Mouse (Mus musculus) ES-E14 (cell line): ENCODE measurements around the gene Krt18. TPM values are rescaled to one million over a fixed set of nuclear protein-coding genes. Genes with fewer than 3 reads are reported as not detected.
A peak's percentile ranks its signal among the peaks of the same experiment; 100 is the strongest.

ENCODE experiments used
- DNase-seq: peaks from one replicate; pipeline ENCODE4 v3.0.0-alpha.2; 2013; ENCODE audit warnings: low read depth, low spot score
- H3K27ac ChIP-seq: 2 replicates; pipeline ENCODE4 v1.5.1; 2012; ENCODE audit warnings: low read depth, mild to moderate bottlenecking, low read length, moderate library complexity, mixed read lengths; ENCODE audit not compliant: poor library complexity, insufficient read depth, severe bottlenecking
- H3K36me3 ChIP-seq: 2 replicates; pipeline ENCODE4 v1.6.1; 2012; ENCODE audit warnings: mild to moderate bottlenecking, low read length, moderate library complexity, mixed read lengths; ENCODE audit not compliant: control insufficient read depth, poor library complexity, insufficient read depth, severe bottlenecking
- H3K4me1 ChIP-seq, 2 experiments: fragments of 150-350 bp in 1 of 2; sonication (generic) in 1 of 2; 2 replicates each; pipeline ENCODE4 v1.6.1; 2012; ENCODE audit warnings: low read length in 2 of 2, mild to moderate bottlenecking in 1 of 2, mixed read lengths in 1 of 2; ENCODE audit not compliant: control insufficient read depth in 2 of 2, insufficient read depth in 2 of 2, poor library complexity in 1 of 2
- H3K4me3 ChIP-seq, 2 experiments: fragments of 150-350 bp in 1 of 2; sonication (generic) in 1 of 2; 2 replicates each; pipeline ENCODE4 v1.5.1; 2012; ENCODE audit warnings: low read length in 2 of 2, low read depth in 1 of 2, mild to moderate bottlenecking in 1 of 2, mixed read lengths in 1 of 2; ENCODE audit not compliant: insufficient read depth in 1 of 2, poor library complexity in 1 of 2, severe bottlenecking in 1 of 2
- H3K9ac ChIP-seq: 2 replicates; pipeline ENCODE4 v1.6.1; 2012; ENCODE audit warnings: low read depth, mild to moderate bottlenecking, low read length, mixed read lengths; ENCODE audit not compliant: poor library complexity, insufficient read depth, severe bottlenecking
- H3K9me3 ChIP-seq: fragments of 150-350 bp; sonication (generic); 2 replicates; pipeline ENCODE4 v1.6.1; 2012; ENCODE audit warnings: low read depth, mild to moderate bottlenecking, low read length; ENCODE audit not compliant: control insufficient read depth, insufficient read depth
- CHD2 ChIP-seq: IDR thresholded peaks from 2 replicates; pipeline ENCODE4 v1.6.1; 2014; ENCODE audit warnings: mild to moderate bottlenecking, low read depth, low read length, inconsistent platforms
- HCFC1 ChIP-seq: IDR thresholded peaks from 2 replicates; pipeline ENCODE4 v1.6.1; 2012; ENCODE audit warnings: low read length, inconsistent platforms, borderline replicate concordance; ENCODE audit not compliant: insufficient read depth
- MAFK ChIP-seq: IDR thresholded peaks from 2 replicates; pipeline ENCODE4 v1.6.1; 2014; ENCODE audit warnings: mild to moderate bottlenecking, low read depth, low read length, inconsistent platforms; ENCODE audit not compliant: insufficient read depth
- ZC3H11A ChIP-seq: IDR thresholded peaks from 2 replicates; pipeline ENCODE4 v1.6.1; 2012; ENCODE audit warnings: low read depth, mild to moderate bottlenecking, inconsistent platforms, low read length, borderline replicate concordance
- ZNF384 ChIP-seq: IDR thresholded peaks from 2 replicates; pipeline ENCODE4 v1.6.1; 2012; ENCODE audit warnings: low read depth, low read length, inconsistent platforms
- in situ Hi-C, 2 experiments: fragments of 600-800 bp; cut with MboI; formaldehyde crosslinking; loops; one replicate each; pipeline ENCODE4 v1.15.1; 2025; ENCODE audit warnings: low sequenced_read_pairs in 2 of 2, inconsistent platforms in 1 of 2; ENCODE audit not compliant: unreplicated experiment in 2 of 2
- total RNA-seq: library from RNA; depleted of rRNA; stranded (reverse); fragments of 300-350 nt; gene quantifications from 2 replicates; pipeline ENCODE4 v1.2.3, GENCODE M21; 2012; rRNA removed

The Krt18 gene
- total RNA-seq, result 266 and 382 TPM in 2 replicates

DNA sequence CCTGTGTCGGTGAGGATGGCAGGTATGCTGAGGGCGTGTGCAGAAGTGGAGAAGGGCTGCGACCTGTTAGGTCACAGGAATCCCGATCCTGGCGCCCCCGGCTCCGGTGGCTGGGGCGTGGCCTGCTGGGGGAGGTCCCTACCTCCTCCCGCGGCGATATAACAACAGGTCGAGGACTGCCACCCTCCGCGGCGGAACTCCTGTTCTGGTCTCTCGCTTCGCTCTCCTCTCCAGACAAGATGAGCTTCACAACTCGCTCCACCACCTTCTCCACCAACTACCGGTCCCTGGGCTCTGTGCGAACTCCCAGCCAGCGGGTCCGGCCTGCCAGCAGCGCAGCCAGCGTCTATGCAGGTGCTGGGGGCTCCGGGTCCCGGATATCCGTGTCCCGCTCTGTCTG is at the start of gene Krt18:
TSS of gene Krt18 (plus strand) at position 141 of the 400 bp plus-strand sequence.
- H3K4me1 ChIP-seq, result peaks cover 0 to 18% of the 10 kb centered on the region in 2 experiments; a peak in 1 of 4 replicates
- peak within 1 kb of the TSS; percentile 68 for H3K9ac ChIP-seq
- no peak within 1 kb of the TSS; the same call in 1 of the 2 replicates for H3K27ac ChIP-seq
- H3K36me3 ChIP-seq, result peaks cover 9% of the 10 kb centered on the region; the same call in 1 of the 2 replicates
- no peak for TF ChIP-seq CHD2
- TF ChIP-seq ZNF384, result no peak
- no peak for TF ChIP-seq MAFK
- TF ChIP-seq HCFC1, result no peak
- no peak for TF ChIP-seq ZC3H11A
- no peaks in the 10 kb centered on the region for H3K9me3 ChIP-seq
- H3K4me3 ChIP-seq, result peak within 1 kb of the TSS; percentile 52 to 58
- DNase-seq, result no peak
- in situ Hi-C loops, result no loop called here

- in situ Hi-C loops, result loop anchor here (10.0 to 25.0 kb wide), 2 partner anchors 644 to 646 kb away; no protein-coding TSS in a partner anchor
- Histone ChIP-seq H3K9me3 (no peaks in the 10 kb centered on the region), H3K27ac (no peak overlapping the region), H3K4me1 (peaks cover 2 to 16% of the 10 kb centered on the region in 2 experiments; a peak in 1 of 4 replicates), H3K4me3 (no peak overlapping the region), H3K9ac (no peak overlapping the region), H3K36me3 (no peaks in the 10 kb centered on the region)
- TF ChIP-seq HCFC1 (no peak), CHD2 (no peak), ZNF384 (no peak), MAFK (no peak)
- DNase-seq, result no peak
These were observed 47.1 kb upstream of the Krt18 start for GRCm38 (mm10) chr15:101980849-101981248.

DNA sequence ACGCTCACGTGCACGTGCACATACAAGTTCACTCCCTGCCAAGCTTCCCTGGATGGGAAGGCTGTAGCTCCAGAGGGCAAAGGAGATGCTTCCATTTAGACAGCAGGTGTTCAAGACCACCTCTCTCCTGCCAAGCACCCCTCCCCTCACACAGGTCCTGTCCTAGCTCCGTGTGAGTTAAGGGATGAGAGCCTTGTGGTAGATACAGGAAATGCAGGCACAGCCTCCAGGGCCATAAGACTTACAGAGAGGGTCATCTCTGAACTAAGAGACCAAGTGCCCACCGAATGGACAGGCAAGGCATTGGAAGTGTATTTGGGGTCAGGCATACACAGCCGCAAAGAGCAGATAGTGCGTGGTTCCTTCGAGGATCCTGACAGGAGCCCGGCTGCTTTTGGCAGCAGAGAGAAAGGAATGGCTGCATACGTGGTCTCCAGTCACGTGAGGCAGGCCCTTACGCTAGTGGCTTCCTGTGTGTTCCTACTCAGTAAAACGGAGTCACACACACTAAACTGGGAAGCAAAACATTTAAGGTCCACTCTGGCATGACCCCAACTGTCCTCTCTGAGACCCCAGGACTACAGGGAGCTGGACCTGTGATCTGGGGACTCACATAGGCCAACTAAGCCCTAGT is 44.5 kb upstream of the Krt18 start:
- no peak for DNase-seq
- no peaks in the 10 kb centered on the region for H3K9me3 ChIP-seq
- peak overlapping the region; percentile 64 for H3K9ac ChIP-seq
- peaks cover 0 to 8% of the 10 kb centered on the region in 2 experiments; a peak in 1 of 4 replicates for H3K4me1 ChIP-seq
- peak overlapping the region in 1 of 2 experiments; percentile 15; a peak in 1 of 4 replicates for H3K4me3 ChIP-seq
- in situ Hi-C loops, result loop anchor here (10.0 to 25.0 kb wide), 2 partner anchors 646 to 649 kb away; no protein-coding TSS in a partner anchor
- no peaks in the 10 kb centered on the region for H3K36me3 ChIP-seq
- no peak overlapping the region for H3K27ac ChIP-seq
- TF ChIP-seq MAFK, result no peak
- no peak for TF ChIP-seq CHD2
- no peak for TF ChIP-seq ZC3H11A
- no peak for TF ChIP-seq HCFC1
- no peak for TF ChIP-seq ZNF384

DNA sequence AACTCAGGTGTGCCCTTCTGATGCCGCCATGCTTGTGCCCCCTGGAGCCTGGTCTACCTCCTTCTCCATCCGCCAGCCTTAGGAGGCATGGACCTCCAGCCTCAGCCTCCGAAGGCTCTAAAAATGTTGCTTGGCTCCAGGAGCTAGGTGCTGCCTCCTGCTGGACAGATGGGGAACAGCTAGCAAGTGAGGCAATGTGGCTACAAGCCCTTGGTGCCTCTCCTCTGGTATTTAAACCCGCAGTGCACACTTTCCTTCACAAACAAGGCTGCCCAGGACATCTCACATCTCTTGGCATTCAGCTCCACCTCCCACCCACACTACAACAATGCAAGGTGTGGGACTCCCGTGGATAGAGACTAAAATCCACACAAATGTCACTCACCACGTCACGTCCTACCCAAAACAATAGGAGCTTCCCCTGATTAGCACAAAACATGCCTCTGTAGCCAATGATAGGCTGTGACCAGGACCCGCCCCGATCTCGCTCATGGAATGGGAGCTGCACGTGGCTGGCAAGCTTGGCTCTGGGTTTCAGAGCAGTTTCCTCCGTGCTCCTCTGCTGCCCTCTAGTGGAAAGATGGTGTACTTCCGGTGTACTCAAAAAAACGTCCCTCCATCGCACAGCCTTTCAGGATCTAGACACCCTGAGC is 43.9 kb upstream of the Krt18 start:
- DNase-seq, result peak; percentile 98
- peaks cover 0 to 10% of the 10 kb centered on the region in 2 experiments; a peak in 1 of 4 replicates for H3K4me1 ChIP-seq
- H3K36me3 ChIP-seq, result no peaks in the 10 kb centered on the region
- H3K9ac ChIP-seq, result peak overlapping the region; percentile 64
- peak; percentile 22; the same call in 1 of the 2 replicates for TF ChIP-seq HCFC1
- no peak for TF ChIP-seq MAFK
- TF ChIP-seq CHD2, result peak; percentile 81
- TF ChIP-seq ZNF384, result peak; percentile 82
- TF ChIP-seq ZC3H11A, result peak; percentile 97
- no peaks in the 10 kb centered on the region for H3K9me3 ChIP-seq
- peak overlapping the region; percentile 74; the same call in 1 of the 2 replicates for H3K27ac ChIP-seq
- H3K4me3 ChIP-seq, result peak overlapping the region; percentile 32 to 44; a peak in 3 of 4 replicates
- in situ Hi-C loops, result loop anchor here (10.0 to 25.0 kb wide), 2 partner anchors 647 to 649 kb away; no protein-coding TSS in a partner anchor
